Mouse (Mus musculus): Measurements from ENCODE around the gene Klrk1. TPM values are rescaled to one million over a fixed set of nuclear protein-coding genes. Genes with fewer than 3 reads are reported as not detected.
"Not testable (repeated sequence)": the region's sequence is repeated elsewhere in the genome, so short reads cannot be mapped to it uniquely, and the experiment has no call there.

The Klrk1 gene
- total RNA-seq (2021) = not detected
- long read RNA-seq, experiment 1, partial matches to known transcripts = 0 of 1 reads
- long read RNA-seq, experiment 1, other reads (novel, unspliced or antisense) = 1 of 1 reads
- long read RNA-seq, experiment 2 = 0 reads

GRCm38 (mm10) chr6:129623735-129624134, at the start of gene Klrk1:
Gene Klrk1 (minus strand): TSS chr6:129623864.
- intact Hi-C loops (cut with DNase I) = no loop called here
- no peak for DNase-seq

- DNase-seq; intact Hi-C loops (cut with DNase I): not testable (repeated sequence)
Measured at GRCm38 (mm10) chr6:129661301-129661700, 37.6 kb upstream of the Klrk1 start.

- DNase-seq; intact Hi-C loops (cut with DNase I): not testable (repeated sequence)
Measured at GRCm38 (mm10) chr6:129660589-129660988, 36.9 kb upstream of the Klrk1 start, which contains the start of gene Klrc2. Gene Klrc2 (minus strand): TSS chr6:129660689.

- DNase-seq; intact Hi-C loops (cut with DNase I): not testable (repeated sequence)
Measured at GRCm38 (mm10) chr6:129644054-129644453, 20.4 kb upstream of the Klrk1 start.

GRCm38 (mm10) chr6:129643237-129643636, 19.6 kb upstream of the Klrk1 start, which contains the start of gene Klrc3:
Gene Klrc3 (minus strand): TSS chr6:129643337.
- intact Hi-C loops (cut with DNase I); DNase-seq: not testable (repeated sequence)

- intact Hi-C loops (cut with DNase I); DNase-seq: not testable (repeated sequence)
Measured at GRCm38 (mm10) chr6:129631046-129631445, 7.4 kb upstream of the Klrk1 start.

GRCm38 (mm10) chr6:129608372-129608771, 15.3 kb downstream of the Klrk1 start:
- intact Hi-C loops (cut with DNase I) = no loop called here
- DNase-seq = no peak

- no peak for DNase-seq
- intact Hi-C loops (cut with DNase I) = no loop called here
Measured at GRCm38 (mm10) chr6:129591508-129591907, 32.2 kb downstream of the Klrk1 start, which contains the start of gene Klrd1. Gene Klrd1 (plus strand): TSS chr6:129591782.

GRCm38 (mm10) chr6:129583014-129583413, 40.6 kb downstream of the Klrk1 start:
- intact Hi-C loops (cut with DNase I) = no loop called here
- DNase-seq = no peak

- intact Hi-C loops (cut with DNase I) = no loop called here
- no peak for DNase-seq
Measured at GRCm38 (mm10) chr6:129581896-129582295, 41.8 kb downstream of the Klrk1 start.

GRCm38 (mm10) chr6:129581274-129581673, 42.4 kb downstream of the Klrk1 start:
- intact Hi-C loops (cut with DNase I) = no loop called here

GRCm38 (mm10) chr6:129577605-129578004, 46.1 kb downstream of the Klrk1 start, which contains the start of gene Klre1:
Gene Klre1 (plus strand): TSS chr6:129577905.
- DNase-seq = no peak
- intact Hi-C loops (cut with DNase I) = no loop called here

More at GRCm38 (mm10) chr6:129581274-129581673, 42.4 kb downstream of the Klrk1 start:
- DNase-seq = no peak

- intact Hi-C loops (cut with DNase I) = no loop called here
- no peak for DNase-seq
Measured at GRCm38 (mm10) chr6:129575315-129575714, 48.3 kb downstream of the Klrk1 start.

- DNase-seq = no peak
- intact Hi-C loops (cut with DNase I) = no loop called here
Measured at GRCm38 (mm10) chr6:129565257-129565656, 58.4 kb downstream of the Klrk1 start.

Other genes starting within 250 kb of the Klrk1 start
- not detected for gene Clec12b, start 238.0 kb downstream of the Klrk1 start, total RNA-seq (2021)
- not detected for gene Clec1b, start 226.6 kb downstream of the Klrk1 start, total RNA-seq (2021)
- not detected for gene Clec9a, start 215.0 kb downstream of the Klrk1 start, total RNA-seq (2021)
- 1 to 10 TPM; 2.2 to 2.6 TPM for gene Clec1a, start 171.9 kb downstream of the Klrk1 start, total RNA-seq (2021)
- gene Olr1, start 116.7 kb downstream of the Klrk1 start, total RNA-seq (2021) = not detected
- gene Tmem52b, start 111.3 kb downstream of the Klrk1 start, total RNA-seq (2021) = not detected
- gene Gabarapl1, start 90.7 kb downstream of the Klrk1 start, total RNA-seq (2021) = 10 to 100 TPM; 38.1 to 59.3 TPM
- gene Klre1, start 46.0 kb downstream of the Klrk1 start, total RNA-seq (2021) = not detected
- gene Klrd1, start 32.1 kb downstream of the Klrk1 start, total RNA-seq (2021) = not detected
- not detected for gene Klrc3, start 19.5 kb upstream of the Klrk1 start, total RNA-seq (2021)
- gene Klrc2, start 36.8 kb upstream of the Klrk1 start, total RNA-seq (2021) = not detected
- not detected for gene Klrc1, start 55.1 kb upstream of the Klrk1 start, total RNA-seq (2021)
- not detected for gene Klri1, start 93.3 kb upstream of the Klrk1 start, total RNA-seq (2021)
- not detected for gene Klri2, start 116.6 kb upstream of the Klrk1 start, total RNA-seq (2021)
- not detected for gene Gm156, start 160.4 kb upstream of the Klrk1 start, total RNA-seq (2021)
- not detected for gene Gm17631, start 238.8 kb upstream of the Klrk1 start, total RNA-seq (2021)

Data from gastrocnemius, postnatal 36 days (tissue).